Mouse (Mus musculus) erythroblast, embryonic 14.5 days (primary cell): ENCODE measurements around the gene Thap4.
"Not testable (repeated sequence)": the region's sequence is repeated elsewhere in the genome, so short reads cannot be mapped to it uniquely, and the experiment has no call there.

ENCODE experiments used
- GATA1 ChIP-seq: IDR thresholded peaks from 2 replicates; pipeline ENCODE4 v1.6.1; 2012; ENCODE audit warnings: low read length, inconsistent platforms, mixed read lengths
- TAL1 ChIP-seq: IDR thresholded peaks from 3 replicates; pipeline ENCODE4 v1.6.1; 2012; ENCODE audit warnings: low read length, inconsistent platforms, mixed read lengths

- TF ChIP-seq TAL1, GATA1: not testable (repeated sequence)
Measured at GRCm38 (mm10) chr1:93763531-93763930, 8.9 kb upstream of the Thap4 start.
